Mouse (Mus musculus) ES-Bruce4 (cell line): ENCODE results near the gene Egfem1. TPM values are rescaled to one million over a fixed set of nuclear protein-coding genes. Genes with fewer than 3 reads are reported as not detected.

Experiments
- H3K27ac ChIP-seq: 2 replicates; pipeline ENCODE4 v1.5.1; 2012; ENCODE audit warnings: low read length, inconsistent platforms; ENCODE audit not compliant: insufficient read depth
- H3K27me3 ChIP-seq: 2 replicates; pipeline ENCODE4 v1.6.1; 2012; ENCODE audit warnings: mild to moderate bottlenecking, low read length, inconsistent platforms; ENCODE audit not compliant: control insufficient read depth, poor library complexity, insufficient read depth, severe bottlenecking
- H3K36me3 ChIP-seq: 2 replicates; pipeline ENCODE4 v1.6.1; 2012; ENCODE audit warnings: inconsistent platforms, mild to moderate bottlenecking, low read length, moderate library complexity; ENCODE audit not compliant: control insufficient read depth, poor library complexity, insufficient read depth, severe bottlenecking
- H3K4me1 ChIP-seq: one replicate; pipeline ENCODE4 v1.8.1; 2011; ENCODE audit warnings: low read length; ENCODE audit not compliant: control insufficient read depth, insufficient read depth
- H3K4me3 ChIP-seq: 2 replicates; pipeline ENCODE4 v1.5.1; 2011; ENCODE audit warnings: low read depth, mild to moderate bottlenecking, low read length
- H3K9ac ChIP-seq: 2 replicates; pipeline ENCODE4 v1.6.1; 2012; ENCODE audit warnings: low read depth, mild to moderate bottlenecking, inconsistent platforms; ENCODE audit not compliant: poor library complexity, severe bottlenecking
- H3K9me3 ChIP-seq: replicated peaks from 2 replicates; pipeline ENCODE4 v1.6.1; 2012; ENCODE audit warnings: mild to moderate bottlenecking, low read length, inconsistent platforms; ENCODE audit not compliant: control insufficient read depth, poor library complexity, insufficient read depth, severe bottlenecking
- CTCF ChIP-seq: IDR thresholded peaks from one replicate; pipeline ENCODE4 v1.8.1; 2011; ENCODE audit warnings: low read depth, low read length
- EP300 ChIP-seq: IDR thresholded peaks from 2 replicates; pipeline ENCODE4 v1.6.1; 2011; ENCODE audit warnings: low read depth, low read length; ENCODE audit not compliant: insufficient read depth
- POLR2A ChIP-seq: IDR thresholded peaks from one replicate; pipeline ENCODE4 v1.8.1; 2011; ENCODE audit warnings: low read length; ENCODE audit not compliant: insufficient read depth
- polyA plus RNA-seq: library from polyadenylated mRNA; stranded (reverse); fragments of >200 nt; gene quantifications from 2 replicates; pipeline ENCODE4 v1.2.4, GENCODE M21; 2011; ENCODE audit warnings: low read depth; ENCODE audit not compliant: missing spikeins, insufficient read depth, insufficient read length

The Egfem1 gene
- polyA plus RNA-seq, 1 experiment: not detected

DNA sequence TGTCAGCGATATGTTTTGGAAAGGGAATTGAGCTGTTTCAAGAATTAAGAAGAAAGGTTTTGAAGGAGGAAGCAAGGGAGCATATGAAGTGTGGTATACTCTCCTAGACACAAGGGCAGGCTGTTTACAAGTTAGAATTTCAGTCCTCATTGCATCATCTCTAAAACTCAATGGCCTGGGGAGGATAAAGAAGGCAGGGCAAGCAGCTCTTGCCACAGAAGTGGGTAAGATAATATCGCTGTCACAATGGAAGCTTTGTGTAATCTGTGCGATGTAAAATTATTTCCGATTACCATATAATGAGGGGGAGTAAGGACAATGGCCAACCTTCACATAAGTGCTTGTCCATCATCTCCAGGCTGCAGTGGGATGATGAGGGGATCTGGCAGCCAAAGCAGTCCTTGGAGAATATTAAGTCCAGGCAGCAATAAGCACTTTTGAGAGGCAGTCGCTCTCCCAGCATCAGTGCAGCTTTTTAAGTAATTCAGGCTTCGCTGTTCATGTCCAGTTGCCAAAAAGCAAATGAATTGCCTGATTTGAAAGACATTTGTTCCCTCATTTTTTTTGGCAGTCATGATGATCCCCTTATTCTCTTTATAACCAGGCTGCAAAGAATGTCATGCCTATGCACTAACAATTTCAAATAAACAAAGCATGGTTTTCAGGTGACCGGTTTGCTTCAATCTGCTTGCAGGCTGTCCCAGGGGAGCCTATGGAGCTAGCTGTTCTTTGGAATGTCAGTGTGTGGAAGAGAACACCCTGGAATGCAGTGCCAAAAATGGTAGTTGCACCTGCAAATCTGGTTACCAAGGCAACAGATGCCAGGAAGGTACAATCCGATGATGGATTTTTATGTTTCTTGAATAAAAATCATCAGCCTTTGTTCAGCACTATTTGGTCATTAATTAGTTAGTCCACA is 607.8 kb downstream of the Egfem1 start:
- TF ChIP-seq CTCF (no peak), EP300 (no peak), POLR2A (no peak)
- no peaks in the 10 kb centered on the region for H3K9me3 ChIP-seq

DNA sequence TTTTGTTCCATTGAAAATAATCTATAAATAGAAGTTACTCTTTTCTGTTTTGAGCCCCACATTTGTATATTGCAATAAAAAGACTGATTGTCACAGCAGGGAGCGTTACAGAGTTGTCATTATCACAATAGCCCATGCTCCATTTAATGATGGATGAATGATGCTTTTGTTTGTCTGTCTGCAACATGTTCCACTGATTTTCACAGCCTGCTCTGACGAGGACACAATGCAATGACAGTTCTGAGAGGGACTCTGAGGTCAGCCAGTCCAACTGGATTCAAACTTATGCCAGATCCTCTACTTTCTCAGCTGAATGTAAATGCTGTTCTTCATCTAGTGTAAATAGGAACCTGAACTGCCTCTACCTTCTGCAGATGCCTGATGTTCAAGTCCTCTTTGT is 619.3 kb downstream of the Egfem1 start:
- no peak overlapping the region for H3K4me3 ChIP-seq
- no peak overlapping the region for H3K27ac ChIP-seq
- no peaks in the 10 kb centered on the region for H3K36me3 ChIP-seq
- no peaks in the 10 kb centered on the region for H3K4me1 ChIP-seq
- TF ChIP-seq POLR2A (no peak), EP300 (no peak), CTCF (no peak)
- H3K9me3 ChIP-seq: no peaks in the 10 kb centered on the region
- no peak overlapping the region for H3K9ac ChIP-seq
- no peaks in the 10 kb centered on the region for H3K27me3 ChIP-seq

More for the DNA sequence above, 607.8 kb downstream of the Egfem1 start:
- no peaks in the 10 kb centered on the region for H3K27me3 ChIP-seq
- H3K27ac ChIP-seq: no peak overlapping the region
- H3K36me3 ChIP-seq: no peaks in the 10 kb centered on the region
- H3K9ac ChIP-seq: no peak overlapping the region
- no peaks in the 10 kb centered on the region for H3K4me1 ChIP-seq
- no peak overlapping the region for H3K4me3 ChIP-seq

DNA sequence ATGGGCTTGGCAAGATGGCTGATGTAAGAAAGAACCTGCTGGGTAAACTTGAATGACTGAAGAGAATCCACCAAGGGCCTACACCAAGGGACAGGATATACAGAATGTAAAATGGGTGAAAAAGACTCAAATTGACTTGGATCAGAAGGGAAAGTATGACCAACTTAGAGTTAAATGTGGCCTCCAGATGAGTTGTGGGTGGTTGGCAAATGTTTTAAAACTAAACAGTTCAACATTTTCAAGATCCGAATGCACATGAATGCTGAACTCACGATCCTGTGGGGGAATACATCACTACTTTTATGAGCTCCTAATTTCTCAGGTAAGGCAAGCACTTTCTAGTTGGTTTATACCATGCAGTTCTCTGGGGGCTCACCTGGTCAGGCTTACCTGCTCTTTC is 625.0 kb downstream of the Egfem1 start:
- Histone ChIP-seq H3K9ac (no peak overlapping the region), H3K36me3 (no peaks in the 10 kb centered on the region), H3K9me3 (no peaks in the 10 kb centered on the region), H3K27me3 (no peaks in the 10 kb centered on the region), H3K27ac (no peak overlapping the region), H3K4me1 (no peaks in the 10 kb centered on the region), H3K4me3 (no peak overlapping the region)
- TF ChIP-seq CTCF (no peak), EP300 (no peak), POLR2A (no peak)

DNA sequence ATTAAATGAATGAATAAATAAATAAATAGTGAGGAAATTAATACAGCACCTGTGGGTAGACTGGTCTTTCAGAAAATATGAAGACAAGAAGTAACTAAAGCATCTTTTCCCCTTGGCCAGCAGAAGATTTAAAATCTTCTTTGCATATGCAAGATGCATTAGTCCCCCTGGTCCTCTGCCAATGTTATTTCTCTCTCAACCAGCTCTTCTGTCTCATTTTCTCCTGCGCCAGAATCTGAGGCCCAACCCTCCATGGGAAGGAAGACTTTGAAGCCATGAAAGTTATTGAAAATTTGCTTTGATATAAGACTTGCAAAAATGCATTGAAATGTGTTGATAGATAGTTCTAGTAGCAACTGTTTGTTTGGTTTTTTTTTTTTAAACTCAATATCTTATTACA is 625.6 kb downstream of the Egfem1 start:
- no peak overlapping the region for H3K27ac ChIP-seq
- no peaks in the 10 kb centered on the region for H3K4me1 ChIP-seq
- no peaks in the 10 kb centered on the region for H3K9me3 ChIP-seq
- H3K36me3 ChIP-seq: no peaks in the 10 kb centered on the region
- no peak overlapping the region for H3K9ac ChIP-seq
- no peak overlapping the region for H3K4me3 ChIP-seq
- no peaks in the 10 kb centered on the region for H3K27me3 ChIP-seq
- TF ChIP-seq CTCF (no peak), POLR2A (no peak), EP300 (no peak)

DNA sequence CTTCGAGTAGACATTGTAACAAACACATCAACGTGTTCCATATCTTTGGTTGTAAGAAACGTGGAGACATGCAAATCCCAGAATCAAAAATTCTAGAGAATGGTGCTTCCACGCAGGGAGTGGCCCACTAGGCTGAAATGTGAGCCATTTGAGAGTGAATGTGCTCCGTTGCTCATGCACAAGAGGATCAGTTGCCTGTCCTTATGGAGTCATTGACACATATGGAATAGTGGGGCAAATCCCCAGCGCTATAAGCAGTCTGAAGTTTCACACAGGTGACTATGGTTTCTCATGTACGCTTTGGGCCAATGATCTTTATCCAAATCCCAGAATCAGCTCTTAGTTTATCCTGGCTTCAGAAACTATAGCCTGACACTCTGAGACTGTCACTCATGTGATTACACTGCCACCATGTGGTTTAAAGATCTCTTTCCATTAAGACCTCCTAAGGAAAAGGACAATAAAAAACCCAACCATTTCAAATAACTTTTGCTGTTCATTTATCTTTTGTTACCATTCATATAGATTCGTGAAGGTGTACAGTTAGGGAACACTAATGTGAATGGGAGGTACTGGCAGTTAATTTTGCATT is 644.6 kb downstream of the Egfem1 start:
- no peaks in the 10 kb centered on the region for H3K9me3 ChIP-seq
- H3K27me3 ChIP-seq: no peaks in the 10 kb centered on the region
- no peaks in the 10 kb centered on the region for H3K36me3 ChIP-seq
- no peak overlapping the region for H3K9ac ChIP-seq
- no peak overlapping the region for H3K4me3 ChIP-seq
- no peak overlapping the region for H3K27ac ChIP-seq
- H3K4me1 ChIP-seq: no peaks in the 10 kb centered on the region
- TF ChIP-seq EP300: no peak
- TF ChIP-seq CTCF: no peak
- no peak for TF ChIP-seq POLR2A

DNA sequence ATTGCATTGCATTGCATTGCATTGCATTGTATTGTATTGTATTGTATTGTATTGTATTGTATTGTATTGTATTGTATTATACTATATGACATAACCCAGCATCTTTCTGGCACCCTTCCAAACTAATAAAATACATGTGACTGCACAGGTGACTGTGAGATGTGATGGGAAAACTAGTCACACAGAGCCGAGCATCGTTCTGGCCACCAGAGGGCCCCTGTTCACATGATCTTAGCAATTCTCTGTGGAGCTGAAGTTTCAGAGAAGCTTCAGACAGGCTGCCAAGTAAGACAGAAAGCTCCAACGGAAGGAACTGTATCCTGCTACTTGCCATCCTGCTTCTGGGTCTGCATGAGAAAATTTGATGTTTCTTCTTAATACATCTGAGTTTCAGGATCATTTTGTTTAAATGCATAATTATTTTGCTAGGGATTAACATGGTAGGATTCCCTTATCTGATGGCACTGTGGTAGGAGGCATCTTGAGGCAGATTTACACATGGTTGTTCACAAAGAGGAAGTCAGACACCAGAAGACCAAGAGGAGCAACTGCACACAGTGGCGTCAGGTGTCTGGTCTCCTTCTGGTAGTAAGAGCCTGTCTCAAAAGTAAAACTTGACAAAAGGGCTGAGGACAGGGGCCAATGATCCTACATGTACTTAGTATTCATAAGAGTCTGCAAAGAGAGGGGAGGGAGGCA is 648.4 kb downstream of the Egfem1 start:
- Histone ChIP-seq H3K9ac (no peak overlapping the region), H3K9me3 (no peaks in the 10 kb centered on the region), H3K4me3 (no peak overlapping the region), H3K27me3 (no peaks in the 10 kb centered on the region), H3K36me3 (no peaks in the 10 kb centered on the region), H3K4me1 (no peaks in the 10 kb centered on the region), H3K27ac (no peak overlapping the region)
- no peak for TF ChIP-seq POLR2A
- TF ChIP-seq CTCF: peak; percentile 66
- no peak for TF ChIP-seq EP300
